Mouse (Mus musculus): ENCODE results near the gene Neu3.

Neu3 gene

DNA sequence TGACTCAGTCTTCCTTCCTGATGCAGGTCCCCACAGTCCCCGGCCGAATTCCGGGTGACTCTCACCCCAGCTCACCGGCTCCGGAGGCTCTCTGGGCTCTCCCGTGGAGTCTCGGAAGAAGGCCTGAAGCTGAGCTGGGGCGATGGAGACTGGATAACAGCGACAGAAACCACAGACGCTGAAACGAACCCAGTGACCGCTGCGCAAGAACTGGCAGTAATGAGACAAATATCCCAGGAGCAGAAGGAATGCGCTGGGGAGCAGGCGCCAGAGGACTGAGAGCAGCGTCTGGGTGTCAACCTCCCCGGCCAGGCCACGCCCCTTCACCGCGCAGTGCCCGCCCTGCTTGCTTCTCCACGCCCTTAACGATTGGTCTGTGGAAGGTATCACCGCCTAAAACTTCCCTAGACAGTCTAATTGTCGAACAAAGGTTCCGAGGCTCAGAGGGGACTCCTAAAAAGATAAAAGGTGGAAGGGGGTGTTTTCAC, at the start of gene Neu3:
Neu3 (minus strand) TSS at position 335 of the 488 bp plus-strand sequence.
- DNase-seq (ENCODE audit: inconsistent age in 2 of 2, low spot score in 1 of 2): peak; percentile 95 to 97

DNA sequence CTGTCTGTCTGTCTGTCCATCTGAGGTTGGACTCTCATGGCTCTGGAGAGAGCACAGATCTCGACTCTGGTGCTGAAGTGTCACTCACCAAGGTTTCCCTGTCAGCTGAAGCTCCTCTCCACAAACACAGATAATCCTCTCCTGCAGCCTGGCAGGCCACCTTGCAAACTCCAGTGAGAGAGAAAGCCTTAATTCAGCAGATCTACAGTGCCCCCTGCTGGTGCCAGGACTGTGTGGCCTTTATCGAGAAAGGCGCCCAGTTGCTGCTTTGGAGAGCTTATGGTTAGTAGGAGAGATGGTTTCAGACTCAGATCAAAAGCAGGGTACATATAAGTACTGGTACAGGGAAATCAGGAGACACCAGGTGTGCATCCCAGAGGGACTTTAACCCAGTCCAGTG, 48.1 kb upstream of the Neu3 start:
- DNase-seq (ENCODE audit: inconsistent age in 2 of 2, low spot score in 1 of 2): peak; percentile 76 to 93

DNA sequence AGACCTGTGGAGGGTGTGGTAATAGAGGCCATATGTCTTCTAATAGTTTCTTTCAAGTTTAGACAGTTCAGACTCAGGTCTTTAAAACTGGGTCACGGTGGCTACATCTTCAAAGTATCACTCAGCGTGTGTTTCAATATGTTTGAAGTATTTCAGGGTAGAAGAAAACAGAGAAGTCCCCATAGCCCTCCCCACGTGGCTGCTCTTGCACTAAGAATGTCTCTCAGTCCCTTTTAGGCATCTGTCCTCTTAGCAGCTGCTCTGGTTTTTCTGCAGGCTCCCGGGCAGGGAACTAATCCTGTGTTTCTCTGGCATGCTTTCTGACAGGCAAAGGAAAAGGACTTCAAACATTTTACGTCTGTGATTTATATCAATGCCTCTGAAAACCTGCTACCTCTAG, 47.7 kb upstream of the Neu3 start:
- DNase-seq (ENCODE audit: inconsistent age in 2 of 2, low spot score in 1 of 2): no peak

- DNase-seq (ENCODE audit: inconsistent age in 2 of 2, low spot score in 1 of 2): no peak
Observed at GRCm38 (mm10) chr7:99873965-99874364, 45.7 kb upstream of the Neu3 start.

- DNase-seq (ENCODE audit: inconsistent age in 2 of 2, low spot score in 1 of 2): no peak
Observed at GRCm38 (mm10) chr7:99869296-99869695, 41.1 kb upstream of the Neu3 start.

DNA sequence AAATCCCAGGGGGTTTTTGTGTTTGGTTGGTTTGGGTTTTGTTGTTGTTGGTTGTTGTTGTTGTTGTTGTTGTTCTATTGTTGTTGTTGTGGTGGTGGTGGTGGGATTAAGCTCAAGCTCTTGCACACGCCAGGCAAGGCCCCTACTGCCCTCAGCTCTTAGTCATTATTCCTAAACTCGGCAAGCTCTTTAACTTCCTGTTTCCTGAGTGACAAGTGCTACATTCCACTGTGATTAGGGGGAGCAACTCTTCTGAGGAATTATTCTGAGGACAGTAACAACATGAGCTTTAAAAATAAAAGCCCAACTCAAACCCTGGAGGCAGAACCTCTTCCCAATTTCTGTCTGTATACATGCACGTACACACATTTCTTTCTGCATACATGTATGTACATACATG, 37.0 kb upstream of the Neu3 start:
- no peak for DNase-seq (ENCODE audit: inconsistent age in 2 of 2, low spot score in 1 of 2)

GRCm38 (mm10) chr7:99864241-99865028, 36.2 kb upstream of the Neu3 start:
- no peak for DNase-seq (ENCODE audit: inconsistent age in 2 of 2, low spot score in 1 of 2)

- DNase-seq (ENCODE audit: inconsistent age in 2 of 2, low spot score in 1 of 2): no peak
Observed at GRCm38 (mm10) chr7:99863362-99863761, 35.1 kb upstream of the Neu3 start, which contains the start of gene Spcs2. Gene Spcs2, minus strand, starts transcription at chr7:99863462.

DNA sequence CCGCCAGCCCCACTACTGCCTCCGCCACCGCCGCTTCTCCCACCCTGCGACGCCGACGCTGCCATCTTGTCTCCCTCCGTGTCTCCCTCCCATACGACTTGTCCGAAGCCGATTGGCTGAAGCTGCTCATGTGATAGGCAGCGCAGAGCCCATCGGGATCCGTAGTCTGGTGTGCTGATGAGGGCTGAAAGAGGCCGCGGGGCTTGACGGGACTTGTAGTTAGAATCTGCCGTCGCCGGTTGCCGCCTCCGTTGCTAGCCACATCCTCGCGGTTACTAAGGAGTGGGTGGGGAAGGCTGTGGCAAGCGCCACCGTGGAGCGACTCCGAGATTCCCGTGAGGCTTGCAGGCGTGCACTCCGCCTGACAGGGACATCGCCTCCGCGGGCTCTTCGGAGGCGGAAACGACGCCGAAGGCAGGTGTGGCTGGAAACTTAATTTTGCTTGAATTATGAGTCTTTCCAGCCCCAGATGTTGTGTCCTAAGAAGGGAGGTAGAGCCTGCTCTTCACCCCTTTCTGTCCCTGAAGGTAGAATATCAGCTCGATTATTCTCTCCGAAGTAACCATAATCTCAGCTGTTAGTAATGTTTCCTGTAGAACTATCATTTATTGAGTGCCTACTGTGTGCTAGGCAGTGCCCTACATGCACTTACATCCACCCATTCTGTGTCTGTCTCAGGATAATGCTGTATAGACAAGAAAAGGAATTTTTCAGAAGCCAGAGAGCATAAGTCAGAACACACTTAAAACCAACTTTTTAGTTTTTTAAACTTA, 30.8 kb upstream of the Neu3 start, which contains the start of gene Xrra1:
Xrra1 (plus strand) TSS at position 304 of the 773 bp plus-strand sequence.
- DNase-seq (ENCODE audit: inconsistent age in 2 of 2, low spot score in 1 of 2): peak; percentile 97 to 98

DNA sequence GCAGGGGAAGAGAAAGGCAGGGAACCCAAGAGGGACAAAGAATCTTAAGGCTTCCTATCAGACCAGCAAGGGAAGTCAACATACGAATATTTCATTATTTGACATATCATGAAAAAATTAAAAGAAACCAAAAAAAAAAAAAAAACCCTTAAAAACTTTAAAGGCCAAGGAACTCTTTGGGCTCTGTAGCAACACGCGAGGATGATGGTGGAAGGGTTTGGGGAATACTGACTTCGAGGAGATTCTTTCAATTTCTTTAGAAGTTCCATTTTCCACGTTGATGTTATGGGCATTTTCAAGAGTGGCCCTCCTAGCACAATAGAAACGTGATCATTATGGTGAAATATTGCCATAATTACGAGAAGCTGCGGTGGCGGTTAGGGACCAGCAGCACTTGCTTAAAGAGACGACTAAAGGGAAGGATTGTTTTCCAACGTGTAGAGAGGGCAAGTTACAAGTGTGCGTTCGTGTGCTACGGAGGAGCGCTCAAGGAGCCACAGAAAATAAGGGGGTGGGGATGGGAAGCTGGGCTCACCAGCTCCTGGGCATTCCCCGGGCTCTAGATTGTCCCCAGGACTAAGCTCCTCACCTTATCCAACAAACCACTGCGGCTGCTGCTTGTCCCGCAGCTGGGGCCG, 30.1 kb upstream of the Neu3 start:
- no peak for DNase-seq (ENCODE audit: inconsistent age in 2 of 2, low spot score in 1 of 2)

- DNase-seq (ENCODE audit: inconsistent age in 2 of 2, low spot score in 1 of 2): no peak
Observed at GRCm38 (mm10) chr7:99856266-99856861, 28.1 kb upstream of the Neu3 start.

DNA sequence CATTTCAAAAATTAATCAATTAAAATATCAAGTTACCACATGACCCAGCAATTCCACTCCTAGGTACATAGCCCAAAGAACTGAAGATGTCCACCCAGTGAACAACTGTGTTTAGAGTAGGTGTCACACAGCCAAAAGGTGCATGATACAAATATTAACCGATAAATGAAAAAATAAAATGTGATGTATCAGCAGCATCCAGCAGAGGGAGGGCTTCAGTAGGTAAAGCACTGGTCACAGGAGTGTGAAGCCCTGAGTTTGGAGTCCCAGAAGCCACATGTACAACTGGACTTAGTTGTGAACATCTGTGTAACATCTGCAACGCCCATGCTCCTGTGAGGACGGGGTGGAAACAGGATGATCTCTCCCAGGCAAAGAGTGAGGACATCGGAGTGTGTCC, 26.1 kb upstream of the Neu3 start:
- no peak for DNase-seq (ENCODE audit: inconsistent age in 2 of 2, low spot score in 1 of 2)

GRCm38 (mm10) chr7:99853350-99853749, 25.1 kb upstream of the Neu3 start:
- peak; percentile 24 to 56 for DNase-seq (ENCODE audit: inconsistent age in 2 of 2, low spot score in 1 of 2)

DNA sequence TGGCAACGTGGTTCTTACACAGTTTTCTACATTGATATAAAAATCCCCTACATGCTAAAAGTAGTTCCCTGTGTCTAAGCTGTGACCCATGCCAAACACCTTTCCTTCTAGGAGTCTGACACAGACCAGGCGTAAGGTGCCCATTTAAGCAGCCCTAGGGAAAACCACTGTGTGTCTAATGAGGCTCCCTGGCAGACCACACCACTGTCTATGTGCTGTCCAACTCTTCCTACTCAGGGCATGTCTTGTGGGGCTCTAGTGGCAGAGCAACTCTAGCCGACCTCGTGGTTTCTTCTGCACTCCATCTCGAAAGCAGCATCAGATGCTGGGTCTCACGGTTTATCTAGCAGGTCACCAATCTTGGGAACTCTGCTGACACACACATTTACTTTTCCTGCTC, 23.4 kb upstream of the Neu3 start:
- no peak for DNase-seq (ENCODE audit: inconsistent age in 2 of 2, low spot score in 1 of 2)

DNA sequence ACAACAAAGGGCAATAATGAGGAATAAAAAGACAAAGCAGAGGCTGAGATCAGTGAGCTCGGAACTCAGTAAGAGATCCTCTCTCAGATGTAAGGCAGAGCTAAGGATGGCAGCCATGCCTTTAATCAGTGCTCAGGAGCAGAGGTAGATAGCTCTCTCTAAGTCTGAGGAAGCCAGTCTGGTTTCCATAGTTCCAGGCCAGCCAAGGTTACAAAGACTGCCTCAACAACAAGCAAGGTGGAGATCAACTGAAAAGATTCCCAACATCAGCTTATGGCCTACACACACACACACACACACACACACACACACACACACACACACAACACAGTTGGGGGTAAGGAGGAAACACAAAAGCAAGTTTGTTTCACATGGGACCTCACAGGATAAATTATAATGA, 22.9 kb upstream of the Neu3 start:
- no peak for DNase-seq (ENCODE audit: inconsistent age in 2 of 2, low spot score in 1 of 2)

- no peak for DNase-seq (ENCODE audit: inconsistent age in 2 of 2, low spot score in 1 of 2)
Observed at GRCm38 (mm10) chr7:99850534-99850933, 22.3 kb upstream of the Neu3 start.

DNA sequence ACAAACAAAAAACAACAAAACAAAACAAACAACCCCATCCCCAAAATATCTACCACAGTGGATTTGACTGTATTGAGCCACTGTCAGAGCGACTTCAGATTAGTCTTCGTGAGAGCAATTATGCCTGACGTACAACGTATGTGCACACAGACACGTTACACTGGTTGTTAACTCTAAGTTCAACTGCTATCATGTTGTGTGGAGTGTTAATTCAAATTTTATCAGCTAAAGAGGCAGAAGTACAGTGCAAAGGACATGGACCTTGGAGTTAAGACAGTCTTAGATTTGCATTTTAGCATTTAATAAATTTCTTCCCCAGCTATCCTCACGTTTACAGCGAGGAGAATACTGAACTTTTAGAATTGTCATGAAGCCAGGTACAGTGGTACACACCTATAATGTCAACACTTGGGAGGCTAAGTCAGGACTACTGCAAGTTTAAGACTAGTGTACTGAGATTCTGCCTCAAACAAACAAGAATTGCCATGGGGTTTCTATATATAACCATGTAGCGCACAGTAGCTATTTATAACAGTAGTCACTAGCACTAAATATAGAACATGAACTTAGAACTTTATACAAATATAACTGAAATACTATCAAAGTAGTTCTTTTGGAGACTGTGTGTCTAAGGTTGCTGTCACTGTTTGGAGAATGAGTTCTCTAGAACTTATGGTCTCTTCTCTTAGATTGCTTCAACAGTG, 17.5 kb upstream of the Neu3 start:
- no peak for DNase-seq (ENCODE audit: inconsistent age in 2 of 2, low spot score in 1 of 2)

- no peak for DNase-seq (ENCODE audit: inconsistent age in 2 of 2, low spot score in 1 of 2)
Observed at GRCm38 (mm10) chr7:99838241-99838640, 10.0 kb upstream of the Neu3 start.

DNA sequence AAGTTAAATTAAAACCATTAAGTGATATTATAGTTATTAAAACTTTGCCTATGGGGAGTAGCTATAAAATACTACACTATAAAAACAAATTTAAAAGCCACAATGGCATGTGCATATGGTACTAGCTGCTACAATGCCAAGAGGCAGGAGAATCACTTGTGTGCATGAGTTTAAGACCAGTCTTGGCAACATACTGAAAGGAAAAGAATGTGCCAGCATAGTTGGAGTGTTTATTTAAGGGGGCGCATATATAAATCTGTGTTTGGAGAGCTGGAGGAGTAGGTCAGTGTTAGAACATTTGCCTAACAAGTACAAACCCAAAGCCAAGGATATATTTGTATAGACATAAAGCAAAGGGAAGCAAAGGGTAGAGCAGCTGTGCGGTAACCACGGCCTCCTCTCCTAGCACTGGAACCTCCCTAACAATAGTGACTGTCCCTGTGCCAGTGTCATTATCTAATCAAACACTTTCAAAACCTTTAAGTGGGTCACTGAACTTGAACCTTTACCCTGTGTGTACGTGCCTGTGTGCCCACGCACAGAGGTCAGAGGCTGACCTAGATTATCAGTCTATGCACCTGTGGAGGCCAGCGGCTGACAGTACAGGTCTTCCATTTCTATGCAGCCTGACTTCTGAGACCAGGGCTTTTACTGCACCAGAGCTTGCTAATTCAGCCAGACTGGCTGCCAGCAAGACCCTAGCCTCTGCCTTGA, 9.3 kb upstream of the Neu3 start:
- no peak for DNase-seq (ENCODE audit: inconsistent age in 2 of 2, low spot score in 1 of 2)

DNA sequence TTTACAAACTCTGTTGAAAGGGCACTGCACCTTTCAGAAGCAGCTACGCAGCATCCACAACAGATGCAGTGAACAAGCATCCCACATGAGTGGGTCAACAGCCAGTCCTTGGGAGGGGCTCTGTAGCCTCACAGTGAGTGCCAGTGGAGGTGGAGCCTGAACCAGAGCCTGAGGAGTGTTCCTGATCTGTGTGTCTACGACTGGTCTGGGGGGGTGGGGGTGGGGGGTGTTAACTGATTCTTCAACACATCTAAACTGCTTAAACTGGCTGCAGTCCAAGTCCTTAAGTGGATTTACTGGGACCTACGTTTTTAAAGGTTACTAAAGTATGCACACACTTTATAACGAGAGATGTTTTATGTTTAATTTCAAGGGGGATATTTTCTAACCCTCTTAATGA, 8.6 kb upstream of the Neu3 start:
- no peak for DNase-seq (ENCODE audit: inconsistent age in 2 of 2, low spot score in 1 of 2)
